Mouse (Mus musculus): Measurements from ENCODE around the gene Hvcn1.
"Not testable (repeated sequence)": the region's sequence is repeated elsewhere in the genome, so short reads cannot be mapped to it uniquely, and the experiment has no call there.

Gene Hvcn1

GRCm38 (mm10) chr5:122206475-122206874, at the start of gene Hvcn1:
Gene Hvcn1 (plus strand): TSS chr5:122206804.
- peak; percentile 30 for DNase-seq (ENCODE audit: low read depth)

- DNase-seq (ENCODE audit: low read depth): peak; percentile 94
These were observed 48.7 kb upstream of the Hvcn1 start, which contains the start of gene Ppp1cc for GRCm38 (mm10) chr5:122157827-122158381. Gene Ppp1cc (plus strand): TSS chr5:122158278.

- DNase-seq (ENCODE audit: low read depth): peak; percentile 54
These were observed 47.8 kb upstream of the Hvcn1 start for GRCm38 (mm10) chr5:122158557-122159515.

- peak; percentile 68 for DNase-seq (ENCODE audit: low read depth)
These were observed 43.4 kb upstream of the Hvcn1 start for GRCm38 (mm10) chr5:122163194-122163593.

- DNase-seq (ENCODE audit: low read depth): no peak
These were observed 42.6 kb upstream of the Hvcn1 start for GRCm38 (mm10) chr5:122164011-122164410.

GRCm38 (mm10) chr5:122165233-122165915, 41.2 kb upstream of the Hvcn1 start:
- no peak for DNase-seq (ENCODE audit: low read depth)

GRCm38 (mm10) chr5:122166636-122167161, 39.9 kb upstream of the Hvcn1 start:
- no peak for DNase-seq (ENCODE audit: low read depth)

- DNase-seq (ENCODE audit: low read depth): no peak
These were observed 38.1 kb upstream of the Hvcn1 start for GRCm38 (mm10) chr5:122168344-122169069.

GRCm38 (mm10) chr5:122171058-122171457, 35.5 kb upstream of the Hvcn1 start:
- DNase-seq (ENCODE audit: low read depth): no peak

GRCm38 (mm10) chr5:122175402-122175801, 31.2 kb upstream of the Hvcn1 start:
- DNase-seq (ENCODE audit: low read depth): no peak

GRCm38 (mm10) chr5:122175961-122176360, 30.6 kb upstream of the Hvcn1 start:
- no peak for DNase-seq (ENCODE audit: low read depth)

GRCm38 (mm10) chr5:122176398-122176797, 30.2 kb upstream of the Hvcn1 start:
- peak; percentile 78 for DNase-seq (ENCODE audit: low read depth)

- DNase-seq (ENCODE audit: low read depth): no peak
These were observed 26.9 kb upstream of the Hvcn1 start for GRCm38 (mm10) chr5:122179665-122180064.

GRCm38 (mm10) chr5:122184283-122184806, 22.3 kb upstream of the Hvcn1 start:
- DNase-seq (ENCODE audit: low read depth): no peak

GRCm38 (mm10) chr5:122184858-122185257, 21.7 kb upstream of the Hvcn1 start:
- not testable (repeated sequence) for DNase-seq (ENCODE audit: low read depth)

GRCm38 (mm10) chr5:122189115-122189514, 17.5 kb upstream of the Hvcn1 start:
- no peak for DNase-seq (ENCODE audit: low read depth)

- no peak for DNase-seq (ENCODE audit: low read depth)
These were observed 16.1 kb upstream of the Hvcn1 start for GRCm38 (mm10) chr5:122190465-122190864.

GRCm38 (mm10) chr5:122191269-122192063, 15.1 kb upstream of the Hvcn1 start:
- DNase-seq (ENCODE audit: low read depth): no peak

- DNase-seq (ENCODE audit: low read depth): peak; percentile 45
These were observed 14.3 kb upstream of the Hvcn1 start for GRCm38 (mm10) chr5:122192347-122192746.

- DNase-seq (ENCODE audit: low read depth): no peak
These were observed 5.7 kb upstream of the Hvcn1 start for GRCm38 (mm10) chr5:122200872-122201271.

GRCm38 (mm10) chr5:122201904-122202303, 4.7 kb upstream of the Hvcn1 start:
- DNase-seq (ENCODE audit: low read depth): no peak

Data from naive thymus-derived CD4-positive, alpha-beta T cell, adult 2 months (primary cell).